Mouse (Mus musculus) limb, embryonic 13.5 days (tissue): ENCODE results near the gene Qpct. TPM values are rescaled to one million over a fixed set of nuclear protein-coding genes. Genes with fewer than 3 reads are reported as not detected.
A peak's percentile ranks its signal among the peaks of the same experiment; 100 is the strongest.

Source experiments
- ATAC-seq: fragments of 200-750 bp; cut with Nextera tagmentation; 2 replicates; pipeline ENCODE4 v1.8.0; 2017; ENCODE audit warnings: low read depth, moderate number of reproducible peaks, moderate TSS enrichment; ENCODE audit not compliant: low FRiP score
- H3K27ac ChIP-seq: fragments of 300-500 bp; sonication (generic); 2 replicates; pipeline ENCODE4 v1.5.1; 2015; ENCODE audit warnings: inconsistent platforms, mild to moderate bottlenecking, moderate library complexity
- H3K27me3 ChIP-seq: fragments of 300-500 bp; sonication (generic); 2 replicates; pipeline ENCODE4 v1.6.1; 2015; ENCODE audit warnings: mild to moderate bottlenecking, inconsistent platforms
- H3K36me3 ChIP-seq: fragments of 300-500 bp; sonication (generic); 2 replicates; pipeline ENCODE4 v1.6.1; 2015; ENCODE audit warnings: inconsistent platforms, mild to moderate bottlenecking, moderate library complexity
- H3K4me1 ChIP-seq: fragments of 300-500 bp; sonication (generic); 2 replicates; pipeline ENCODE4 v1.6.1; 2015; ENCODE audit warnings: inconsistent platforms
- H3K4me2 ChIP-seq: fragments of 300-500 bp; sonication (generic); replicated peaks from 2 replicates; pipeline ENCODE4 v1.6.1; 2015; ENCODE audit warnings: inconsistent platforms, mild to moderate bottlenecking, moderate library complexity
- H3K4me3 ChIP-seq: fragments of 300-500 bp; sonication (generic); 2 replicates; pipeline ENCODE4 v1.5.1; 2015; ENCODE audit warnings: moderate library complexity, mild to moderate bottlenecking, inconsistent platforms
- H3K9ac ChIP-seq: fragments of 300-500 bp; sonication (generic); 2 replicates; pipeline ENCODE4 v1.6.1; 2015; ENCODE audit warnings: mild to moderate bottlenecking, inconsistent platforms
- H3K9me3 ChIP-seq: fragments of 300-500 bp; sonication (generic); 2 replicates; pipeline ENCODE4 v1.6.1; 2016; ENCODE audit warnings: inconsistent platforms
- WGBS: fragments of 180-500 bp; shearing (Covaris S2); methylation state at CpG from one replicate; pipeline ENCODE4 v1.1.7; 2015; 5-methylcytosine and 5-hydroxymethylcytosine counted together
- polyA plus RNA-seq: library from polyadenylated mRNA; unstranded; fragments of >200 nt; fragmentation: Nextera tagmentation; extraction: Ambion mirVana; gene quantifications from 2 replicates; pipeline ENCODE4 v1.2.1, GENCODE M21; 2015

The Qpct gene
- 4.1 and 5.7 TPM in 2 replicates for polyA plus RNA-seq

- Histone ChIP-seq H3K9ac (peak within 1 kb of the TSS; percentile 63), H3K36me3 (no peaks in the 10 kb centered on the region), H3K4me1 (no peaks in the 10 kb centered on the region; the same call in 1 of the 2 replicates), H3K27me3 (peaks cover 29% of the 10 kb centered on the region), H3K4me3 (peak within 1 kb of the TSS; percentile 57), H3K9me3 (no peaks in the 10 kb centered on the region), H3K4me2 (peak within 1 kb of the TSS; percentile 98), H3K27ac (no peak within 1 kb of the TSS)
- WGBS: 76% methylated on average over 4 of the region's 4 CpGs
- no peak for ATAC-seq
These were observed at the start of gene Qpct for GRCm38 (mm10) chr17:79051606-79052005. Gene Qpct (plus strand): TSS chr17:79051906.

GRCm38 (mm10) chr17:79013625-79014024, 38.1 kb upstream of the Qpct start:
- no peak for ATAC-seq
- Histone ChIP-seq H3K4me2 (no peak overlapping the region), H3K9me3 (no peaks in the 10 kb centered on the region), H3K36me3 (peaks cover 32% of the 10 kb centered on the region), H3K27me3 (no peaks in the 10 kb centered on the region), H3K9ac (no peak overlapping the region), H3K4me3 (no peak overlapping the region), H3K4me1 (peaks cover 16% of the 10 kb centered on the region), H3K27ac (no peak overlapping the region)
- 89% methylated on average over 2 of the region's 2 CpGs for WGBS

- Histone ChIP-seq H3K27me3 (no peaks in the 10 kb centered on the region), H3K9me3 (no peaks in the 10 kb centered on the region), H3K27ac (no peak overlapping the region), H3K36me3 (peaks cover 26% of the 10 kb centered on the region), H3K9ac (no peak overlapping the region), H3K4me2 (no peak overlapping the region), H3K4me1 (peaks cover 25% of the 10 kb centered on the region), H3K4me3 (no peak overlapping the region)
- WGBS: 91% methylated on average over 2 of the region's 2 CpGs
- no peak for ATAC-seq
These were observed 36.6 kb upstream of the Qpct start for GRCm38 (mm10) chr17:79014911-79015685.

- H3K9ac ChIP-seq: no peak overlapping the region
- H3K27ac ChIP-seq: no peak overlapping the region
- H3K4me1 ChIP-seq: peaks cover 25% of the 10 kb centered on the region
- no peak for ATAC-seq
- H3K4me3 ChIP-seq: no peak overlapping the region
- no peaks in the 10 kb centered on the region for H3K9me3 ChIP-seq
- H3K27me3 ChIP-seq: no peaks in the 10 kb centered on the region; the same call in 1 of the 2 replicates
- H3K4me2 ChIP-seq: no peak overlapping the region
- H3K36me3 ChIP-seq: peaks cover 26% of the 10 kb centered on the region
- WGBS: 87% methylated on average over 10 of the region's 10 CpGs
These were observed 35.9 kb upstream of the Qpct start for GRCm38 (mm10) chr17:79015831-79016230.

- H3K9me3 ChIP-seq: no peaks in the 10 kb centered on the region
- H3K27ac ChIP-seq: no peak overlapping the region
- ATAC-seq: no peak
- H3K4me3 ChIP-seq: peak overlapping the region; percentile 11; the same call in 1 of the 2 replicates
- H3K4me1 ChIP-seq: peaks cover 37% of the 10 kb centered on the region
- peaks cover 6% of the 10 kb centered on the region for H3K27me3 ChIP-seq
- 0 out of 2 replicates have a peak overlapping the region, but pooled peaks have one; percentile 36 for H3K9ac ChIP-seq
- H3K4me2 ChIP-seq: peak overlapping the region; percentile 52
- 60% methylated on average over 9 of the region's 9 CpGs for WGBS
- 0 out of 2 replicates have a peak, but pooled peaks cover 3% of the 10 kb centered on the region for H3K36me3 ChIP-seq
These were observed 33.3 kb upstream of the Qpct start for GRCm38 (mm10) chr17:79018422-79018821.

GRCm38 (mm10) chr17:79019726-79020207, 31.9 kb upstream of the Qpct start:
- under 1% methylated on average over 18 of the region's 18 CpGs for WGBS
- peak overlapping the region; percentile 92 for H3K27ac ChIP-seq
- no peak for ATAC-seq

GRCm38 (mm10) chr17:79020208-79020983, 31.3 kb upstream of the Qpct start, which contains the start of gene Prkd3:
Gene Prkd3 (minus strand): TSS chr17:79020816.
- WGBS: 1% methylated on average over 28 of the region's 113 CpGs
- peak within 1 kb of the TSS; percentile 81 for H3K4me3 ChIP-seq
- ATAC-seq: peak; percentile 95

More at GRCm38 (mm10) chr17:79019726-79020207, 31.9 kb upstream of the Qpct start:
- H3K9me3 ChIP-seq: no peaks in the 10 kb centered on the region
- peak overlapping the region; percentile 76 for H3K4me2 ChIP-seq
- H3K4me3 ChIP-seq: peak overlapping the region; percentile 81
- 0 out of 2 replicates have a peak, but pooled peaks cover 3% of the 10 kb centered on the region for H3K36me3 ChIP-seq
- peak overlapping the region; percentile 93 for H3K9ac ChIP-seq
- peaks cover 11% of the 10 kb centered on the region for H3K27me3 ChIP-seq
- peaks cover 37% of the 10 kb centered on the region for H3K4me1 ChIP-seq

GRCm38 (mm10) chr17:79020984-79021335, 30.7 kb upstream of the Qpct start:
- H3K9ac ChIP-seq: peak overlapping the region; percentile 93
- peak; percentile 46 for ATAC-seq

More at GRCm38 (mm10) chr17:79020208-79020983, 31.3 kb upstream of the Qpct start, which contains the start of gene Prkd3:
- Histone ChIP-seq H3K4me1 (peaks cover 37% of the 10 kb centered on the region), H3K9ac (peak within 1 kb of the TSS; percentile 93), H3K4me2 (peak within 1 kb of the TSS; percentile 76), H3K9me3 (no peaks in the 10 kb centered on the region), H3K27me3 (peaks cover 11% of the 10 kb centered on the region), H3K36me3 (0 out of 2 replicates have a peak, but pooled peaks cover under 1% of the 10 kb centered on the region), H3K27ac (peak within 1 kb of the TSS; percentile 92)

GRCm38 (mm10) chr17:79022746-79023145, 29.0 kb upstream of the Qpct start:
- H3K4me1 ChIP-seq: peaks cover 30% of the 10 kb centered on the region
- no peaks in the 10 kb centered on the region for H3K9me3 ChIP-seq
- H3K4me2 ChIP-seq: no peak overlapping the region
- no peak overlapping the region for H3K4me3 ChIP-seq
- 5% methylated on average over 3 of the region's 3 CpGs for WGBS
- H3K36me3 ChIP-seq: no peaks in the 10 kb centered on the region
- ATAC-seq: no peak
- no peak overlapping the region for H3K9ac ChIP-seq
- no peak overlapping the region for H3K27ac ChIP-seq
- peaks cover 11% of the 10 kb centered on the region for H3K27me3 ChIP-seq

More at GRCm38 (mm10) chr17:79020984-79021335, 30.7 kb upstream of the Qpct start:
- H3K4me1 ChIP-seq: peaks cover 37% of the 10 kb centered on the region
- H3K36me3 ChIP-seq: no peaks in the 10 kb centered on the region
- H3K4me3 ChIP-seq: peak overlapping the region; percentile 81
- 1% methylated on average over 24 of the region's 24 CpGs for WGBS
- no peaks in the 10 kb centered on the region for H3K9me3 ChIP-seq
- H3K27ac ChIP-seq: peak overlapping the region; percentile 92; the same call in 1 of the 2 replicates
- H3K27me3 ChIP-seq: peaks cover 11% of the 10 kb centered on the region
- peak overlapping the region; percentile 76 for H3K4me2 ChIP-seq

- H3K9ac ChIP-seq: no peak overlapping the region
- H3K27ac ChIP-seq: no peak overlapping the region
- H3K27me3 ChIP-seq: peaks cover 11% of the 10 kb centered on the region
- H3K36me3 ChIP-seq: no peaks in the 10 kb centered on the region
- ATAC-seq: no peak
- H3K4me3 ChIP-seq: no peak overlapping the region
- H3K9me3 ChIP-seq: no peaks in the 10 kb centered on the region
- H3K4me2 ChIP-seq: no peak overlapping the region
- 44% methylated on average over 4 of the region's 4 CpGs for WGBS
- peaks cover 12% of the 10 kb centered on the region; the same call in 1 of the 2 replicates for H3K4me1 ChIP-seq
These were observed 27.2 kb upstream of the Qpct start for GRCm38 (mm10) chr17:79024544-79024943.

GRCm38 (mm10) chr17:79029226-79029625, 22.5 kb upstream of the Qpct start:
- no peak overlapping the region for H3K9ac ChIP-seq
- H3K4me3 ChIP-seq: no peak overlapping the region
- 83% methylated on average over 3 of the region's 3 CpGs for WGBS
- H3K27ac ChIP-seq: no peak overlapping the region
- no peak for ATAC-seq
- H3K4me2 ChIP-seq: no peak overlapping the region
- 0 out of 2 replicates have a peak, but pooled peaks cover 4% of the 10 kb centered on the region for H3K27me3 ChIP-seq
- no peaks in the 10 kb centered on the region for H3K36me3 ChIP-seq
- H3K9me3 ChIP-seq: no peaks in the 10 kb centered on the region
- no peaks in the 10 kb centered on the region for H3K4me1 ChIP-seq
